Mouse (Mus musculus) embryonic fibroblast, embryonic 13.5 days (primary cell): ENCODE measurements around the gene Uck2.

Experiments used
- CTCF ChIP-seq: IDR thresholded peaks from 2 replicates; pipeline ENCODE4 v1.5.1; 2011; ENCODE audit warnings: mild to moderate bottlenecking, control low read depth, low read length, moderate library complexity, borderline replicate concordance; ENCODE audit not compliant: insufficient read depth
- POLR2A ChIP-seq: IDR thresholded peaks from 2 replicates; pipeline ENCODE4 v1.6.1; 2011; ENCODE audit warnings: low read depth, mild to moderate bottlenecking, control low read depth, low read length, moderate library complexity

- no peak for TF ChIP-seq POLR2A
- TF ChIP-seq CTCF: no peak
Measured at GRCm38 (mm10) chr1:167212710-167213109, 72.4 kb downstream of the Uck2 start.
